ENCODE assay signal across 12 mouse cellular contexts in genomic region chr13:36285235-36285634, GRCm38 (mm10).
"Had no signal": no experiment of that assay in that cellular context is flagged by ENCODE, and none has a peak within 500 bp of the region (broad histone marks: within the 10 kb centered on the region; RNA-seq: fewer than 3 reads in every experiment).

No protein-coding gene starts in this region.

- H3K27ac ChIP-seq: left cerebral cortex, adult 2 months; limb, embryonic 15.5 days; liver, embryonic 12.5 days; lung, embryonic 15.5 days; neural tube, embryonic 15.5 days had no signal

- ATAC-seq: liver, embryonic 12.5 days had no signal

- DNase-seq: kidney, adult 8-10 months; kidney, postnatal 25 days; lung, postnatal 14 days; right cerebral cortex, adult 18-20 months; right cerebral cortex, postnatal 25 days; thymus, postnatal 4 days had no signal

- H3K4me1 ChIP-seq: lung, embryonic 15.5 days had no signal

- H3K9me3 ChIP-seq: limb, embryonic 15.5 days; liver, embryonic 12.5 days; lung, embryonic 15.5 days; neural tube, embryonic 15.5 days had no signal

- H3K27me3 ChIP-seq: limb, embryonic 15.5 days; liver, embryonic 12.5 days; lung, embryonic 15.5 days; neural tube, embryonic 15.5 days had no signal

- H3K9ac ChIP-seq: limb, embryonic 15.5 days; liver, embryonic 12.5 days; lung, embryonic 15.5 days; neural tube, embryonic 15.5 days had no signal

- H3K4me3 ChIP-seq: left cerebral cortex, adult 2 months; limb, embryonic 15.5 days; liver, embryonic 12.5 days; lung, embryonic 15.5 days; myocyte; neural tube, embryonic 15.5 days had no signal

- H3K36me3 ChIP-seq: limb, embryonic 15.5 days; liver, embryonic 12.5 days; lung, embryonic 15.5 days; neural tube, embryonic 15.5 days had no signal

- H3K4me2 ChIP-seq: limb, embryonic 15.5 days; liver, embryonic 12.5 days; lung, embryonic 15.5 days; neural tube, embryonic 15.5 days had no signal
